Comparison of ENCODE assay signal across 25 mouse cellular contexts in genomic region chr16:73670516-73670915, GRCm38 (mm10).
DNase-seq lines count a peak whose midpoint lies in the region; ATAC-seq and TF ChIP-seq lines count a peak whose summit lies in the region.
"Had no signal": no experiment of that assay in that cellular context is flagged by ENCODE, and none has a peak within 500 bp of the region (broad histone marks: within the 10 kb centered on the region; RNA-seq: fewer than 3 reads in every experiment).

No protein-coding gene starts in this region.

- no peak overlapping the region for H3K9ac ChIP-seq in kidney, embryonic 14.5 days (ENCODE audit: low read depth, low read length)
- H3K9ac ChIP-seq in midbrain, embryonic 14.5 days (replicated peaks; ENCODE audit: low read length) = no peak overlapping the region
- no peak overlapping the region for H3K9ac ChIP-seq in midbrain, embryonic 11.5 days (ENCODE audit: low read length)
- H3K9ac ChIP-seq: embryonic facial prominence, embryonic 13.5 days; forebrain, embryonic 13.5 days; forebrain, embryonic 15.5 days; forebrain, postnatal 0 days had no signal

- no peak for TF ChIP-seq POLR2A in kidney, adult 2 months (IDR thresholded peaks at IDR 0.05; ENCODE audit: low read depth, low read length)

- no peak overlapping the region for H3K27ac ChIP-seq in kidney, adult 2 months (ENCODE audit: insufficient read depth, low read depth, low read length)
- no peak overlapping the region for H3K27ac ChIP-seq in kidney, embryonic 14.5 days (ENCODE audit: low read depth, low read length)
- H3K27ac ChIP-seq in midbrain, embryonic 14.5 days (replicated peaks; ENCODE audit: low read depth, low read length) = no peak overlapping the region
- no peak overlapping the region for H3K27ac ChIP-seq in midbrain, embryonic 11.5 days (ENCODE audit: low read depth, low read length)
- H3K27ac ChIP-seq: embryonic facial prominence, embryonic 13.5 days; forebrain, embryonic 13.5 days; forebrain, embryonic 15.5 days had no signal

- 37% methylated on average over 6 of the region's 6 CpGs for WGBS in kidney, adult 2 months
- 76% methylated on average over 6 of the region's 6 CpGs for WGBS in kidney, embryonic 14.5 days
- WGBS in midbrain, embryonic 14.5 days = 55% methylated on average over 6 of the region's 6 CpGs
- WGBS in midbrain, embryonic 11.5 days = 86% methylated on average over 6 of the region's 6 CpGs

- H3K9me3 ChIP-seq in kidney, embryonic 14.5 days (ENCODE audit: control insufficient read depth, low read length) = no peaks in the 10 kb centered on the region
- no peaks in the 10 kb centered on the region for H3K9me3 ChIP-seq in midbrain, embryonic 14.5 days (ENCODE audit: control insufficient read depth, low read length)
- H3K9me3 ChIP-seq in midbrain, embryonic 11.5 days (ENCODE audit: control insufficient read depth, low read length) = no peaks in the 10 kb centered on the region
- H3K9me3 ChIP-seq: embryonic facial prominence, embryonic 13.5 days; forebrain, embryonic 13.5 days; forebrain, embryonic 15.5 days; G1E had no signal

- no peak for ATAC-seq in kidney, embryonic 14.5 days (ENCODE audit: low FRiP score, low TSS enrichment)
- no peak for ATAC-seq in midbrain, embryonic 14.5 days (ENCODE audit: low FRiP score, low TSS enrichment)
- no peak for ATAC-seq in midbrain, embryonic 11.5 days (ENCODE audit: low FRiP score)
- ATAC-seq: activated CD4-positive, CD25-positive, alpha-beta regulatory T cell, adult 4 months; CD4-positive, CD25-positive, alpha-beta regulatory T cell, adult 4 months; forebrain, embryonic 13.5 days; forebrain, embryonic 15.5 days; forebrain, postnatal 0 days; Patski had no signal

- peak; percentile 4 for DNase-seq in adrenal gland, postnatal 10 days
- no peak for DNase-seq in adrenal gland, postnatal 25 days
- peak; percentile 76 for DNase-seq in kidney, adult 2 months
- no peak for DNase-seq in kidney, postnatal 25 days
- DNase-seq in kidney, adult 9 months = peak; percentile 81
- peak; percentile 22 for DNase-seq in midbrain, embryonic 14.5 days
- DNase-seq in midbrain, embryonic 11.5 days (ENCODE audit: low spot score, missing footprints) = no peak
- DNase-seq: adrenal gland, adult 8-10 months; adrenal gland, postnatal 36 days; B cell, adult 2 months; cerebellum, adult 11-12 months; cerebellum, adult 2 months; cerebellum, adult 9-10 months; cerebellum, postnatal 10 days; cerebellum, postnatal 25 days; forebrain, postnatal 0 days had no signal

- TF ChIP-seq CTCF in kidney, adult 2 months (conservative IDR thresholded peaks at IDR 0.05; ENCODE audit: insufficient read depth, insufficient read length, low read depth, low read length) = no peak

- no peaks in the 10 kb centered on the region for H3K36me3 ChIP-seq in kidney, adult 2 months (ENCODE audit: control insufficient read depth, insufficient read depth, low read length)
- H3K36me3 ChIP-seq in kidney, embryonic 14.5 days (ENCODE audit: control insufficient read depth, insufficient read depth, low read length) = no peaks in the 10 kb centered on the region
- no peaks in the 10 kb centered on the region for H3K36me3 ChIP-seq in midbrain, embryonic 14.5 days (ENCODE audit: control insufficient read depth, insufficient read depth, low read length)
- H3K36me3 ChIP-seq in midbrain, embryonic 11.5 days (ENCODE audit: control insufficient read depth, insufficient read depth, low read length) = no peaks in the 10 kb centered on the region
- H3K36me3 ChIP-seq: embryonic facial prominence, embryonic 13.5 days; forebrain, embryonic 15.5 days; G1E had no signal

- no peak overlapping the region for H3K4me3 ChIP-seq in kidney, adult 2 months (ENCODE audit: insufficient read depth, low read depth, low read length)
- H3K4me3 ChIP-seq in kidney, embryonic 14.5 days (ENCODE audit: low read length) = no peak overlapping the region
- H3K4me3 ChIP-seq in midbrain, embryonic 14.5 days (replicated peaks; ENCODE audit: low read depth, low read length) = no peak overlapping the region
- no peak overlapping the region for H3K4me3 ChIP-seq in midbrain, embryonic 11.5 days (ENCODE audit: low read depth, low read length)
- H3K4me3 ChIP-seq: embryonic facial prominence, embryonic 13.5 days; forebrain, embryonic 13.5 days; forebrain, embryonic 15.5 days had no signal

- H3K4me2 ChIP-seq in kidney, embryonic 14.5 days (replicated peaks; ENCODE audit: low read depth, low read length) = no peak overlapping the region
- H3K4me2 ChIP-seq in midbrain, embryonic 14.5 days (ENCODE audit: low read length) = no peak overlapping the region
- H3K4me2 ChIP-seq in midbrain, embryonic 11.5 days = no peak overlapping the region
- H3K4me2 ChIP-seq: embryonic facial prominence, embryonic 13.5 days; forebrain, embryonic 13.5 days; forebrain, embryonic 15.5 days had no signal

- H3K27me3 ChIP-seq in kidney, adult 2 months (replicated peaks; ENCODE audit: control insufficient read depth, insufficient read depth, low read length) = no peaks in the 10 kb centered on the region
- no peaks in the 10 kb centered on the region for H3K27me3 ChIP-seq in kidney, embryonic 14.5 days (ENCODE audit: control insufficient read depth, insufficient read depth, low read length)
- no peaks in the 10 kb centered on the region for H3K27me3 ChIP-seq in midbrain, embryonic 14.5 days (ENCODE audit: control insufficient read depth, insufficient read depth, low read length)
- H3K27me3 ChIP-seq in midbrain, embryonic 11.5 days (ENCODE audit: control insufficient read depth, insufficient read depth, low read length) = no peaks in the 10 kb centered on the region
- H3K27me3 ChIP-seq: CH12.LX; embryonic facial prominence, embryonic 13.5 days; forebrain, embryonic 13.5 days; forebrain, embryonic 15.5 days; Patski had no signal

- H3K4me1 ChIP-seq in kidney, adult 2 months (ENCODE audit: control insufficient read depth, insufficient read depth, low read length) = no peaks in the 10 kb centered on the region
- H3K4me1 ChIP-seq in kidney, embryonic 14.5 days (ENCODE audit: control insufficient read depth, insufficient read depth, low read length) = no peaks in the 10 kb centered on the region
- no peaks in the 10 kb centered on the region for H3K4me1 ChIP-seq in midbrain, embryonic 14.5 days (ENCODE audit: control insufficient read depth, insufficient read depth, low read length)
- H3K4me1 ChIP-seq in midbrain, embryonic 11.5 days (ENCODE audit: control insufficient read depth, insufficient read depth, low read length) = no peaks in the 10 kb centered on the region
- H3K4me1 ChIP-seq: embryonic facial prominence, embryonic 13.5 days; forebrain, embryonic 13.5 days; forebrain, embryonic 15.5 days had no signal

Comparison
In these comparisons a context has a peak if more than half of its experiments do, and no peak if none do; other contexts are left out.
1. DNase-seq: peak in adrenal gland, postnatal 10 days (single experiment), kidney, adult 2 months (single experiment), kidney, adult 9 months (single experiment) and midbrain, embryonic 14.5 days (single experiment); none in adrenal gland, postnatal 25 days (single experiment), kidney, postnatal 25 days (0 of 2) and midbrain, embryonic 11.5 days (single experiment).